Mouse (Mus musculus) intestine, embryonic 14.5 days (tissue): ENCODE results near the gene Aff2. TPM values are rescaled to one million over a fixed set of nuclear protein-coding genes. Genes with fewer than 3 reads are reported as not detected.

Experiments used
- ATAC-seq: fragments of 200-750 bp; cut with Nextera tagmentation; replicated peaks from 2 replicates; pipeline ENCODE4 v1.8.0; 2017; ENCODE audit warnings: low read depth, moderate number of reproducible peaks, moderate TSS enrichment, moderate library complexity; ENCODE audit not compliant: low FRiP score, low TSS enrichment
- DNase-seq: peaks from one replicate; pipeline ENCODE4 v3.0.0-alpha.2; 2018; ENCODE audit warnings: low spot score
- H3K27ac ChIP-seq: fragments of 300-500 bp; sonication (generic); 2 replicates; pipeline ENCODE4 v1.5.1; 2014; ENCODE audit warnings: low read depth, mild to moderate bottlenecking, control low read depth
- H3K27me3 ChIP-seq: fragments of 300-500 bp; sonication (generic); replicated peaks from 2 replicates; pipeline ENCODE4 v1.6.1; 2014; ENCODE audit warnings: low read length, control low read depth; ENCODE audit not compliant: control insufficient read depth, insufficient read depth
- H3K36me3 ChIP-seq: fragments of 300-500 bp; sonication (generic); 2 replicates; pipeline ENCODE4 v1.6.1; 2014; ENCODE audit warnings: low read length, control low read depth; ENCODE audit not compliant: control insufficient read depth, insufficient read depth
- H3K4me1 ChIP-seq: fragments of 300-500 bp; sonication (generic); replicated peaks from 2 replicates; pipeline ENCODE4 v1.6.1; 2014; ENCODE audit warnings: low read length, control low read depth, mixed read lengths; ENCODE audit not compliant: control insufficient read depth, insufficient read depth
- H3K4me2 ChIP-seq: fragments of 300-500 bp; sonication (generic); 2 replicates; pipeline ENCODE4 v1.6.1; 2014; ENCODE audit warnings: low read length
- H3K4me3 ChIP-seq: fragments of 300-500 bp; sonication (generic); 2 replicates; pipeline ENCODE4 v1.5.1; 2014; ENCODE audit warnings: low read depth, low read length, control low read depth, mixed read lengths
- H3K9ac ChIP-seq: fragments of 300-500 bp; sonication (generic); 2 replicates; pipeline ENCODE4 v1.6.1; 2014; ENCODE audit warnings: mild to moderate bottlenecking, low read length
- H3K9me3 ChIP-seq: fragments of 300-500 bp; sonication (generic); 2 replicates; pipeline ENCODE4 v1.6.1; 2016; ENCODE audit warnings: low read length, control low read depth; ENCODE audit not compliant: control insufficient read depth
- WGBS: fragments of 180-500 bp; shearing (Covaris S2); extraction: QIAGEN DNeasy Blood & Tissue Kit; methylation state at CpG from one replicate; pipeline ENCODE4 v1.1.7; 2014; 5-methylcytosine and 5-hydroxymethylcytosine counted together
- polyA plus RNA-seq: library from polyadenylated mRNA; unstranded; fragments of >200 nt; fragmentation: Nextera tagmentation; extraction: Ambion mirVana; gene quantifications from 2 replicates; pipeline ENCODE4 v1.2.1, GENCODE M21; 2014

The Aff2 gene
- polyA plus RNA-seq, 1 experiment from 2014 or later: 3.1 TPM

GRCm38 (mm10) chrX:69608793-69609192 lies 248.7 kb downstream of the Aff2 start:
- Histone ChIP-seq H3K9ac (no peak overlapping the region), H3K27me3 (no peaks in the 10 kb centered on the region), H3K4me1 (no peaks in the 10 kb centered on the region), H3K4me2 (no peak overlapping the region), H3K9me3 (no peaks in the 10 kb centered on the region), H3K36me3 (no peaks in the 10 kb centered on the region), H3K4me3 (no peak overlapping the region), H3K27ac (no peak overlapping the region)
- ATAC-seq: no peak
- no peak for DNase-seq

DNA sequence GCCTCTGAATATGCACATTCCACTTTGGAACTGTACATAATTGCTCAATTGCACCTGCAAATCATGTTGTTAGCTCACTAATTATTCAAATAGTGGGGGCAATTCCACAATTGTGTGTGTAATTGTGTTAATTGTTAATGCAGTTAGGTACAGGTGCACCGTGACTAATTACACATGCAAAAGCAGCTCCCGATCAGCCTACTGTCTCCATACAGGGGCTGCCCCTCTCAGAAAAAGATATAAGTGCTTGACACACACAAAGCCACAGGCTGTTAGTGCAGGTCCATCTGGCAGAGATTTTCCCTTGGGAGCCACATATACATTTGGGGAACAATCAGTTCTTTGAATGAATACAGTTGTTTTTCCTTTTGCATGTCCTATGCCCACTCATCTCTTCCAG lies 302.9 kb downstream of the Aff2 start:
- no peaks in the 10 kb centered on the region for H3K27me3 ChIP-seq
- no peak overlapping the region for H3K4me2 ChIP-seq
- 89% methylated on average over 2 of the region's 2 CpGs for WGBS
- no peaks in the 10 kb centered on the region for H3K9me3 ChIP-seq
- no peak for ATAC-seq
- no peak for DNase-seq
- H3K4me1 ChIP-seq: no peaks in the 10 kb centered on the region
- no peak overlapping the region for H3K9ac ChIP-seq
- no peaks in the 10 kb centered on the region for H3K36me3 ChIP-seq
- no peak overlapping the region for H3K4me3 ChIP-seq
- H3K27ac ChIP-seq: no peak overlapping the region

- WGBS: 76% methylated on average over 3 of the region's 3 CpGs
- H3K9ac ChIP-seq: no peak overlapping the region
- no peak overlapping the region for H3K4me2 ChIP-seq
- ATAC-seq (no peak), DNase-seq (no peak)
- no peaks in the 10 kb centered on the region for H3K4me1 ChIP-seq
- no peaks in the 10 kb centered on the region for H3K9me3 ChIP-seq
- H3K27ac ChIP-seq: no peak overlapping the region
- H3K36me3 ChIP-seq: no peaks in the 10 kb centered on the region
- H3K27me3 ChIP-seq: no peaks in the 10 kb centered on the region
- no peak overlapping the region for H3K4me3 ChIP-seq
Measured at GRCm38 (mm10) chrX:69666145-69666677, 306.1 kb downstream of the Aff2 start.

- H3K9me3 ChIP-seq: no peaks in the 10 kb centered on the region
- ATAC-seq (no peak), DNase-seq (no peak)
- no peaks in the 10 kb centered on the region for H3K4me1 ChIP-seq
- H3K4me2 ChIP-seq: no peak overlapping the region
- H3K9ac ChIP-seq: no peak overlapping the region
- no peak overlapping the region for H3K4me3 ChIP-seq
- H3K36me3 ChIP-seq: no peaks in the 10 kb centered on the region
- H3K27me3 ChIP-seq: no peaks in the 10 kb centered on the region
- 94% methylated on average over 1 of the region's 1 CpGs for WGBS
- H3K27ac ChIP-seq: no peak overlapping the region
Measured at GRCm38 (mm10) chrX:69675691-69676090, 315.6 kb downstream of the Aff2 start.

DNA sequence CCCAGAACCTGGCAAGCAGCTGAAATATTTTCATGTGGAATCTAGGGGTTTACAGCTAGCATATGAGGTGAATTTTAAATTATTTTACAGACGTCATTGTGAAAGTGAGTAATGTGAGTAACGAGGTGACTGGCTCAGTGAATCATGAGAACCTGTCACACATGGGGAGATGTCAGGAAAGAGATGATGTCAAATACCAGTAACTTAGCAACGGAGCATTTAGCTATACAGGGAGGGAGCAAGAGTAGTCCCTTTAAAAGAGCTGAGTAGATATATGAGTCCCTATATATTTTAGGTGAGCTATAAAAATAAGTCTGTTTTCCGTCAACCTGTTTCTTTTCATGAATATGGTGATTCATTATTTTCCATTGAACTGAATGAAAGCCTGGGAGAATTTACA lies 338.7 kb downstream of the Aff2 start:
- Histone ChIP-seq H3K4me3 (no peak overlapping the region), H3K9me3 (no peaks in the 10 kb centered on the region), H3K27ac (no peak overlapping the region), H3K27me3 (no peaks in the 10 kb centered on the region), H3K4me2 (no peak overlapping the region), H3K36me3 (no peaks in the 10 kb centered on the region), H3K9ac (no peak overlapping the region), H3K4me1 (no peaks in the 10 kb centered on the region)
- DNase-seq (no peak), ATAC-seq (no peak)
- 66% methylated on average over 4 of the region's 4 CpGs for WGBS

- no peak overlapping the region for H3K4me3 ChIP-seq
- H3K4me1 ChIP-seq: no peaks in the 10 kb centered on the region
- H3K27ac ChIP-seq: no peak overlapping the region
- no peaks in the 10 kb centered on the region for H3K9me3 ChIP-seq
- DNase-seq (no peak), ATAC-seq (no peak)
- no peaks in the 10 kb centered on the region for H3K27me3 ChIP-seq
- no peak overlapping the region for H3K4me2 ChIP-seq
- no peak overlapping the region for H3K9ac ChIP-seq
- 75% methylated on average over 3 of the region's 3 CpGs for WGBS
- no peaks in the 10 kb centered on the region for H3K36me3 ChIP-seq
Measured at GRCm38 (mm10) chrX:69738972-69739371, 378.9 kb downstream of the Aff2 start.

GRCm38 (mm10) chrX:69744962-69745597 lies 385.0 kb downstream of the Aff2 start:
- no peak overlapping the region for H3K27ac ChIP-seq
- no peak overlapping the region for H3K4me3 ChIP-seq
- no peak for ATAC-seq
- H3K36me3 ChIP-seq: no peaks in the 10 kb centered on the region
- H3K4me2 ChIP-seq: no peak overlapping the region
- no peaks in the 10 kb centered on the region for H3K9me3 ChIP-seq
- no peak overlapping the region for H3K9ac ChIP-seq
- DNase-seq: no peak
- WGBS: 71% methylated on average over 3 of the region's 3 CpGs
- no peaks in the 10 kb centered on the region for H3K27me3 ChIP-seq
- no peaks in the 10 kb centered on the region for H3K4me1 ChIP-seq

GRCm38 (mm10) chrX:69801890-69802439 lies 441.9 kb downstream of the Aff2 start:
- no peaks in the 10 kb centered on the region for H3K36me3 ChIP-seq
- WGBS: 80% methylated on average over 2 of the region's 2 CpGs
- no peak for DNase-seq
- H3K4me2 ChIP-seq: no peak overlapping the region
- no peaks in the 10 kb centered on the region for H3K4me1 ChIP-seq
- no peak overlapping the region for H3K4me3 ChIP-seq
- no peak for ATAC-seq
- no peak overlapping the region for H3K9ac ChIP-seq
- no peaks in the 10 kb centered on the region for H3K9me3 ChIP-seq
- H3K27ac ChIP-seq: no peak overlapping the region
- no peaks in the 10 kb centered on the region for H3K27me3 ChIP-seq

DNA sequence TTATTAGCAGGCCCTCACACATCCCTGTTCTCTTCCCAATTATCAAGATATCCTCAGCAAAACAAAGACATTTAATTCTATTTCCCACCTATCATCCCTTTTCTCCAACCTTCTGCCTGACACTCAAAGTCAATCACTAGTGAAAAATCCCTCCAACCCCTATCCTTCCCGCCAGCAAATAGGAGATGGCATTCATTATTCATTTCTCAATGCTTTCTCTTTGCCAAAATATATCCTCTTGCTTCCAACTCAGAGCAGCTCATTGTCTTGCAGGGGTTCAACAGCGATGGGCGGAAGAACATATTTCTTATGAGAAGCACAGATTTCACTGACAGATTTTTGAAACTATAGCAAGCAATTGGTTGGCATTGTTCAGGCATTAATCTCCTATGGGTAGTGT lies 442.4 kb downstream of the Aff2 start:
- no peak for ATAC-seq
- H3K9ac ChIP-seq: no peak overlapping the region
- 89% methylated on average over 3 of the region's 3 CpGs for WGBS
- no peak overlapping the region for H3K4me3 ChIP-seq
- H3K27ac ChIP-seq: no peak overlapping the region
- H3K4me1 ChIP-seq: no peaks in the 10 kb centered on the region
- H3K27me3 ChIP-seq: no peaks in the 10 kb centered on the region
- no peaks in the 10 kb centered on the region for H3K36me3 ChIP-seq
- no peak for DNase-seq
- no peak overlapping the region for H3K4me2 ChIP-seq
- no peaks in the 10 kb centered on the region for H3K9me3 ChIP-seq
